Mouse (Mus musculus): ENCODE results near the gene Zbtb20. TPM values are rescaled to one million over a fixed set of nuclear protein-coding genes. Genes with fewer than 3 reads are reported as not detected.

Zbtb20 gene
- polyA plus RNA-seq, 2 experiments = 0.40 to 2.2 TPM

DNA sequence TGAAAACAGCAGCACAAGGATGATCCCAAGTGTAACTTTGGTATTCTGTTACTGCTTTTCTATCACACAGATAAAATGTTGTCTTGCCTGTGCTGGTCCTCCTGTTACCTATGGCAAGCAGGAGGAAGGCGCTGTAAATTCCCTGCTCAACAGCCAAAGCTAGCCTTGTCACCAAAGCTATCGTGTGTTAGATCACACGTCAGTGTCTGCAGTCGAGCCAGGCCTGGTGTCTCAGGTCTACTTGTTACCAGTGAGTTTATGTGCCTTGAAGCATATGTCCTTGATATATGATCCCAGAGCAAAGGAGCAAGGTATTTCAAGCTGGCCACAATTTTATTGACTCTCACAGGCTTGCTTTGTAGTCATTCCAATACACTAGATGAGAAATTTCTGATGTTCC is 517.7 kb downstream of the Zbtb20 start:
- Histone ChIP-seq H3K27me3 (ENCODE audit: control insufficient read depth, insufficient read depth, low read length) (no peaks in the 10 kb centered on the region), H3K36me3 (replicated peaks; ENCODE audit: control insufficient read depth, insufficient read depth, low read depth) (no peaks in the 10 kb centered on the region), H3K4me2 (ENCODE audit: low read depth) (no peak overlapping the region), H3K4me1 (replicated peaks; ENCODE audit: control insufficient read depth in 2 of 2, insufficient read depth in 2 of 2, low read length in 1 of 2) (no peaks in the 10 kb centered on the region), H3K9me3 (ENCODE audit: control insufficient read depth, low read length) (no peaks in the 10 kb centered on the region), H3K27ac (no peak overlapping the region), H3K9ac (replicated peaks) (no peak overlapping the region), H3K4me3 (ENCODE audit: insufficient read depth in 1 of 2, low read depth in 2 of 2, low read length in 2 of 2) (no peak overlapping the region)
- ATAC-seq (ENCODE audit: insufficient read depth) (no peak), DNase-seq (ENCODE audit: low read depth in 3 of 3, low spot score in 3 of 3) (no peak)
- TF ChIP-seq CTCF (IDR thresholded peaks at IDR 0.05; ENCODE audit: low read depth) = no peak
- TF ChIP-seq EP300 (IDR thresholded peaks at IDR 0.05; ENCODE audit: low read depth) = no peak
- 72% methylated on average over 4 of the region's 4 CpGs for WGBS (ENCODE audit: insufficient replicate concordance)

GRCm38 (mm10) chr16:43394013-43394568 is 518.4 kb downstream of the Zbtb20 start:
- Histone ChIP-seq H3K9ac (replicated peaks) (no peak overlapping the region), H3K4me3 (ENCODE audit: insufficient read depth in 1 of 2, low read depth in 2 of 2, low read length in 2 of 2) (no peak overlapping the region), H3K27ac (no peak overlapping the region), H3K27me3 (ENCODE audit: control insufficient read depth, insufficient read depth, low read length) (no peaks in the 10 kb centered on the region), H3K4me1 (replicated peaks; ENCODE audit: control insufficient read depth in 2 of 2, insufficient read depth in 2 of 2, low read length in 1 of 2) (no peaks in the 10 kb centered on the region), H3K4me2 (ENCODE audit: low read depth) (no peak overlapping the region), H3K9me3 (ENCODE audit: control insufficient read depth, low read length) (no peaks in the 10 kb centered on the region), H3K36me3 (replicated peaks; ENCODE audit: control insufficient read depth, insufficient read depth, low read depth) (no peaks in the 10 kb centered on the region)
- no peak for DNase-seq (ENCODE audit: low read depth in 3 of 3, low spot score in 3 of 3)
- TF ChIP-seq CTCF (IDR thresholded peaks at IDR 0.05; ENCODE audit: low read depth) (no peak), EP300 (IDR thresholded peaks at IDR 0.05; ENCODE audit: low read depth) (no peak)
- no peak for ATAC-seq (ENCODE audit: insufficient read depth)
- 61% methylated on average over 9 of the region's 9 CpGs for WGBS (ENCODE audit: insufficient replicate concordance)

DNA sequence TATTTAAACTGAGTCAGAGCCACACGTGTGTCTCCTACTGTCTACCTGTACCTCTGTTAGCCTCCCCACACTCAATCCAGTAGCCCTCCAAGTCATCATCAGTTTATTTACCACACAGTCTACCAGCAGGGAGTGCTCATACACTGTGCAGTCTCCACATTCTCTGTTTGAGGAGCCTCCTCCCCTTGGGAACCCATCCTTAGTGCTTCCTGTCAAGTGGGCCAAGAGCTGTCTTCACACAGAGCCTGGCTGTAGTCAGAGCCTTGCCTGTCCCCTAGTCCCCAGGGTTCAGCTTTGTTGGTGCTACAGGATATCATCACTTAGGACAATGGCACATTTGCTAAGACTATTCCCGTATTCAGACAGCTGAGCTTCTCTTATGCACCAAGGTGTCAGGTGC is 519.1 kb downstream of the Zbtb20 start:
- no peak for TF ChIP-seq EP300 (IDR thresholded peaks at IDR 0.05; ENCODE audit: low read depth)
- no peak for TF ChIP-seq CTCF (IDR thresholded peaks at IDR 0.05; ENCODE audit: low read depth)
- no peaks in the 10 kb centered on the region for H3K4me1 ChIP-seq (replicated peaks; ENCODE audit: control insufficient read depth in 2 of 2, insufficient read depth in 2 of 2, low read length in 1 of 2)
- no peaks in the 10 kb centered on the region for H3K27me3 ChIP-seq (ENCODE audit: control insufficient read depth, insufficient read depth, low read length)
- DNase-seq (ENCODE audit: low read depth in 3 of 3, low spot score in 3 of 3) (no peak), ATAC-seq (ENCODE audit: insufficient read depth) (no peak)
- H3K9me3 ChIP-seq (ENCODE audit: control insufficient read depth, low read length) = no peaks in the 10 kb centered on the region
- no peak overlapping the region for H3K4me2 ChIP-seq (ENCODE audit: low read depth)
- 58% methylated on average over 2 of the region's 2 CpGs for WGBS (ENCODE audit: insufficient replicate concordance)
- no peaks in the 10 kb centered on the region for H3K36me3 ChIP-seq (replicated peaks; ENCODE audit: control insufficient read depth, insufficient read depth, low read depth)
- no peak overlapping the region for H3K27ac ChIP-seq
- no peak overlapping the region for H3K9ac ChIP-seq (replicated peaks)
- H3K4me3 ChIP-seq (ENCODE audit: insufficient read depth in 1 of 2, low read depth in 2 of 2, low read length in 2 of 2) = no peak overlapping the region

DNA sequence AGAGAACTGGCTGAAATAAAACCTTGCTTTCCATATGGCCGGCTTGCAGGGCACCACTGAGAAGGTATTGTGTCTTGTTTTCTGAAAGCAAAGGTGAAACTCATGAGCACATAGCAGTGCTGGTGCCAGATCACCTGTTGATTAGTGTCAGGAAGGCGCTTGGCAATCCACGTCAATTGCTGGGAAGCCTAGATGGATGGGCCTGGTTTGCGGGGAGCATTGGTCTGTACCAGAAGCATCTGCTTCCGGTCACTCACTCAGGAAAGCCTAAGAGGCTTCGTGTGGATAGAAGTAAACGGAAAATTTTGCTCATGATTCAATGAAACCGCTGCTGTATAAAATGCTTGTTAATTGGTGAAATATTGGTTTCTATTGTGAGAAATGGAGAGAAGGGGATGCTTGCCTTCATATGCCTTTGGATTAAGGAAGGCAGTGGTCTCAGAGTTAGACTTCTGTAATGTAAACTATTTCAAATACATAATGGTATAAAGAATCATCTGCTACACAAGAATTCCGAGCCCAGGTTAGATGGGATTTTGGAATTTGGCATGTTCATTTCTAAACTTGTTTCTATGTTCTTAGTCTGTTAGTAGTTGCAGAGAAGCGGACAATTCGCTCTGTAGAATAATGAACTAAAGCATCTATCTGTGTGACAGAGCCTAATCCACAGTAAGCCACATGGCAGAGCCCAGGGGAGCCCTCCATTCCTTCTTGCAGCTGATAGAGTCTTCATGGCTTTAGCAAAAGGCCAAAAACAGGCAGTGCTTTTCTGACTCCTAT is 521.4 kb downstream of the Zbtb20 start:
- ATAC-seq (ENCODE audit: insufficient read depth) (no peak), DNase-seq (ENCODE audit: low read depth in 3 of 3, low spot score in 3 of 3) (no peak)
- WGBS (ENCODE audit: insufficient replicate concordance) = 67% methylated on average over 11 of the region's 11 CpGs
- Histone ChIP-seq H3K9me3 (ENCODE audit: control insufficient read depth, low read length) (no peaks in the 10 kb centered on the region), H3K9ac (replicated peaks) (no peak overlapping the region), H3K4me1 (replicated peaks; ENCODE audit: control insufficient read depth in 2 of 2, insufficient read depth in 2 of 2, low read length in 1 of 2) (no peaks in the 10 kb centered on the region), H3K4me3 (ENCODE audit: insufficient read depth in 1 of 2, low read depth in 2 of 2, low read length in 2 of 2) (no peak overlapping the region), H3K27ac (no peak overlapping the region), H3K4me2 (ENCODE audit: low read depth) (no peak overlapping the region), H3K36me3 (replicated peaks; ENCODE audit: control insufficient read depth, insufficient read depth, low read depth) (no peaks in the 10 kb centered on the region), H3K27me3 (ENCODE audit: control insufficient read depth, insufficient read depth, low read length) (no peaks in the 10 kb centered on the region)
- TF ChIP-seq EP300 (IDR thresholded peaks at IDR 0.05; ENCODE audit: low read depth) (no peak), CTCF (IDR thresholded peaks at IDR 0.05; ENCODE audit: low read depth) (no peak)

- H3K27me3 ChIP-seq (ENCODE audit: control insufficient read depth, insufficient read depth, low read length) = no peaks in the 10 kb centered on the region
- WGBS (ENCODE audit: insufficient replicate concordance) = 54% methylated on average over 3 of the region's 3 CpGs
- H3K4me2 ChIP-seq (ENCODE audit: low read depth) = no peak overlapping the region
- H3K4me1 ChIP-seq (replicated peaks; ENCODE audit: control insufficient read depth in 2 of 2, insufficient read depth in 2 of 2, low read length in 1 of 2) = no peaks in the 10 kb centered on the region
- H3K4me3 ChIP-seq (ENCODE audit: insufficient read depth in 1 of 2, low read depth in 2 of 2, low read length in 2 of 2) = no peak overlapping the region
- no peaks in the 10 kb centered on the region for H3K36me3 ChIP-seq (replicated peaks; ENCODE audit: control insufficient read depth, insufficient read depth, low read depth)
- H3K9ac ChIP-seq (replicated peaks) = no peak overlapping the region
- no peak overlapping the region for H3K27ac ChIP-seq
- no peaks in the 10 kb centered on the region for H3K9me3 ChIP-seq (ENCODE audit: control insufficient read depth, low read length)
- DNase-seq (ENCODE audit: low read depth in 3 of 3, low spot score in 3 of 3) (no peak), ATAC-seq (ENCODE audit: insufficient read depth) (no peak)
- TF ChIP-seq EP300 (IDR thresholded peaks at IDR 0.05; ENCODE audit: low read depth) (no peak), CTCF (IDR thresholded peaks at IDR 0.05; ENCODE audit: low read depth) (no peak)
Observed at GRCm38 (mm10) chr16:43397629-43398323, 522.1 kb downstream of the Zbtb20 start.

Measured in liver, embryonic 14.5 days (tissue).